Mouse (Mus musculus): ENCODE results near the gene Dnah8. TPM values are rescaled to one million over a fixed set of nuclear protein-coding genes. Genes with fewer than 3 reads are reported as not detected.
"Not testable (repeated sequence)": the region's sequence is repeated elsewhere in the genome, so short reads cannot be mapped to it uniquely, and the experiment has no call there.

Dnah8 gene
- polyA plus RNA-seq (2016; fragmentation: Nextera tagmentation; extraction: Ambion mirVana) = 0.64 and 0.97 TPM in 2 replicates

- not testable (repeated sequence) for H3K9ac ChIP-seq; H3K27ac ChIP-seq; H3K9me3 ChIP-seq (replicated peaks); H3K4me2 ChIP-seq (replicated peaks); H3K4me1 ChIP-seq; H3K27me3 ChIP-seq; ATAC-seq (ENCODE audit: low FRiP score); H3K4me3 ChIP-seq; H3K36me3 ChIP-seq
- WGBS = no CpG with 5 or more reads among the region's 20 CpGs
Observed at GRCm38 (mm10) chr17:30624132-30624531, at the start of gene Dnah8. Gene Dnah8 (plus strand): TSS chr17:30624354.

- no peak overlapping the region for H3K9ac ChIP-seq
- no peak overlapping the region for H3K27ac ChIP-seq
- H3K36me3 ChIP-seq = no peaks in the 10 kb centered on the region
- 80% methylated on average over 8 of the region's 8 CpGs for WGBS
- peak overlapping the region; percentile 68; the same call in 1 of the 2 replicates for H3K4me3 ChIP-seq
- H3K4me2 ChIP-seq (replicated peaks) = peak overlapping the region; percentile 71
- H3K27me3 ChIP-seq = no peaks in the 10 kb centered on the region
- H3K4me1 ChIP-seq = peaks cover 25% of the 10 kb centered on the region
- no peaks in the 10 kb centered on the region for H3K9me3 ChIP-seq (replicated peaks)
- no peak for ATAC-seq (ENCODE audit: low FRiP score)
Observed at GRCm38 (mm10) chr17:30574783-30575075, 49.4 kb upstream of the Dnah8 start.

GRCm38 (mm10) chr17:30575121-30575904, 48.8 kb upstream of the Dnah8 start:
- H3K36me3 ChIP-seq = no peaks in the 10 kb centered on the region
- H3K4me1 ChIP-seq = peaks cover 22% of the 10 kb centered on the region
- H3K27ac ChIP-seq = peak overlapping the region; percentile 88
- no peaks in the 10 kb centered on the region for H3K9me3 ChIP-seq (replicated peaks)
- H3K4me2 ChIP-seq (replicated peaks) = peak overlapping the region; percentile 71
- WGBS = 8% methylated on average over 35 of the region's 35 CpGs
- ATAC-seq (ENCODE audit: low FRiP score) = no peak; the same call in 1 of the 2 replicates
- H3K27me3 ChIP-seq = no peaks in the 10 kb centered on the region
- peak overlapping the region; percentile 68 for H3K4me3 ChIP-seq
- peak overlapping the region; percentile 84 for H3K9ac ChIP-seq

- peak within 1 kb of the TSS; percentile 88 for H3K27ac ChIP-seq
- ATAC-seq (ENCODE audit: low FRiP score) = peak; percentile 94
- H3K36me3 ChIP-seq = no peaks in the 10 kb centered on the region
- peak within 1 kb of the TSS; percentile 68 for H3K4me3 ChIP-seq
- H3K4me2 ChIP-seq (replicated peaks) = peak within 1 kb of the TSS; percentile 71
- no peaks in the 10 kb centered on the region for H3K27me3 ChIP-seq
- H3K9ac ChIP-seq = peak within 1 kb of the TSS; percentile 84
- WGBS = under 1% methylated on average over 78 of the region's 94 CpGs
- peaks cover 22% of the 10 kb centered on the region for H3K4me1 ChIP-seq
- H3K9me3 ChIP-seq (replicated peaks) = no peaks in the 10 kb centered on the region
Observed at GRCm38 (mm10) chr17:30575941-30576773, 48.0 kb upstream of the Dnah8 start, which contains the start of gene Btbd9. Gene Btbd9 (minus strand): TSS chr17:30576488.

- H3K4me2 ChIP-seq (replicated peaks) = peak overlapping the region; percentile 71
- no peaks in the 10 kb centered on the region for H3K9me3 ChIP-seq (replicated peaks)
- peak overlapping the region; percentile 84 for H3K9ac ChIP-seq
- WGBS = 70% methylated on average over 12 of the region's 12 CpGs
- H3K4me1 ChIP-seq = peaks cover 22% of the 10 kb centered on the region
- no peaks in the 10 kb centered on the region for H3K36me3 ChIP-seq
- H3K27me3 ChIP-seq = no peaks in the 10 kb centered on the region
- H3K27ac ChIP-seq = peak overlapping the region; percentile 88; the same call in 1 of the 2 replicates
- peak overlapping the region; percentile 68 for H3K4me3 ChIP-seq
- ATAC-seq (ENCODE audit: low FRiP score) = no peak
Observed at GRCm38 (mm10) chr17:30576946-30577345, 47.2 kb upstream of the Dnah8 start.

GRCm38 (mm10) chr17:30580781-30581180, 43.4 kb upstream of the Dnah8 start:
- H3K9ac ChIP-seq = no peak overlapping the region
- no peak for ATAC-seq (ENCODE audit: low FRiP score)
- 65% methylated on average over 1 of the region's 1 CpGs for WGBS
- H3K27ac ChIP-seq = no peak overlapping the region
- no peak overlapping the region for H3K4me2 ChIP-seq (replicated peaks)
- peaks cover 11% of the 10 kb centered on the region for H3K4me1 ChIP-seq
- no peak overlapping the region for H3K4me3 ChIP-seq
- H3K9me3 ChIP-seq (replicated peaks) = no peaks in the 10 kb centered on the region
- H3K36me3 ChIP-seq = no peaks in the 10 kb centered on the region
- no peaks in the 10 kb centered on the region for H3K27me3 ChIP-seq

- peaks cover 11% of the 10 kb centered on the region for H3K4me1 ChIP-seq
- H3K4me3 ChIP-seq = no peak overlapping the region
- no peaks in the 10 kb centered on the region for H3K27me3 ChIP-seq
- ATAC-seq (ENCODE audit: low FRiP score) = no peak
- no peak overlapping the region for H3K4me2 ChIP-seq (replicated peaks)
- no peaks in the 10 kb centered on the region for H3K36me3 ChIP-seq
- no peaks in the 10 kb centered on the region for H3K9me3 ChIP-seq (replicated peaks)
- WGBS = 88% methylated on average over 6 of the region's 6 CpGs
- H3K27ac ChIP-seq = no peak overlapping the region
- no peak overlapping the region for H3K9ac ChIP-seq
Observed at GRCm38 (mm10) chr17:30581201-30581600, 43.0 kb upstream of the Dnah8 start.

- H3K9me3 ChIP-seq (replicated peaks) = no peaks in the 10 kb centered on the region
- peaks cover 5% of the 10 kb centered on the region; the same call in 1 of the 2 replicates for H3K4me1 ChIP-seq
- H3K27me3 ChIP-seq = no peaks in the 10 kb centered on the region
- no peak overlapping the region for H3K4me2 ChIP-seq (replicated peaks)
- no peaks in the 10 kb centered on the region for H3K36me3 ChIP-seq
- H3K27ac ChIP-seq = no peak overlapping the region
- no peak overlapping the region for H3K9ac ChIP-seq
- H3K4me3 ChIP-seq = no peak overlapping the region
- WGBS = 87% methylated on average over 3 of the region's 3 CpGs
- no peak for ATAC-seq (ENCODE audit: low FRiP score)
Observed at GRCm38 (mm10) chr17:30582313-30582712, 41.8 kb upstream of the Dnah8 start.

GRCm38 (mm10) chr17:30583258-30584001, 40.7 kb upstream of the Dnah8 start:
- WGBS = 80% methylated on average over 2 of the region's 2 CpGs
- Histone ChIP-seq H3K4me2 (replicated peaks) (no peak overlapping the region), H3K4me1 (no peaks in the 10 kb centered on the region), H3K9me3 (replicated peaks) (no peaks in the 10 kb centered on the region), H3K27ac (no peak overlapping the region), H3K4me3 (no peak overlapping the region), H3K27me3 (no peaks in the 10 kb centered on the region), H3K9ac (no peak overlapping the region), H3K36me3 (no peaks in the 10 kb centered on the region)
- ATAC-seq (ENCODE audit: low FRiP score) = no peak

- H3K36me3 ChIP-seq = peaks cover 12% of the 10 kb centered on the region
- H3K27me3 ChIP-seq = no peaks in the 10 kb centered on the region
- 0 out of 2 replicates have a peak overlapping the region, but pooled peaks have one; percentile 7 for H3K4me2 ChIP-seq (replicated peaks)
- H3K9me3 ChIP-seq (replicated peaks) = no peaks in the 10 kb centered on the region
- H3K9ac ChIP-seq = no peak overlapping the region
- no peak for ATAC-seq (ENCODE audit: low FRiP score)
- H3K4me1 ChIP-seq = peaks cover 10% of the 10 kb centered on the region
- H3K27ac ChIP-seq = no peak overlapping the region
- H3K4me3 ChIP-seq = no peak overlapping the region
- 48% methylated on average over 17 of the region's 17 CpGs for WGBS
Observed at GRCm38 (mm10) chr17:30590417-30591198, 33.5 kb upstream of the Dnah8 start.

GRCm38 (mm10) chr17:30594407-30594806, 29.7 kb upstream of the Dnah8 start:
- Histone ChIP-seq H3K4me2 (replicated peaks) (no peak overlapping the region), H3K4me3 (no peak overlapping the region), H3K27me3 (no peaks in the 10 kb centered on the region), H3K4me1 (peaks cover 10% of the 10 kb centered on the region), H3K9me3 (replicated peaks) (0 out of 2 replicates have a peak, but pooled peaks cover 3% of the 10 kb centered on the region), H3K9ac (no peak overlapping the region), H3K36me3 (peaks cover 34% of the 10 kb centered on the region), H3K27ac (peak overlapping the region; percentile 31; the same call in 1 of the 2 replicates)
- ATAC-seq (ENCODE audit: low FRiP score) = 0 out of 2 replicates have a peak, but pooled peaks have one; percentile 46
- WGBS = 43% methylated on average over 5 of the region's 5 CpGs
